Mouse (Mus musculus): Measurements from ENCODE around the gene Leo1. TPM values are rescaled to one million over a fixed set of nuclear protein-coding genes. Genes with fewer than 3 reads are reported as not detected.

The Leo1 gene
- polyA plus RNA-seq, 1 experiment from 2014 or later: 13.2 TPM

GRCm38 (mm10) chr9:75407803-75408202 is 33.5 kb upstream of the Leo1 start:
- WGBS (ENCODE audit: insufficient replicate concordance): 8% methylated on average over 10 of the region's 10 CpGs
- Histone ChIP-seq H3K27ac (ENCODE audit: low read length) (no peak overlapping the region), H3K9ac (ENCODE audit: low read depth, low read length) (no peak overlapping the region), H3K4me1 (ENCODE audit: control insufficient read depth, low read depth, low read length) (peaks cover 29% of the 10 kb centered on the region), H3K36me3 (ENCODE audit: control insufficient read depth, insufficient read depth) (no peaks in the 10 kb centered on the region), H3K27me3 (ENCODE audit: control insufficient read depth, insufficient read depth, low read depth, low read length) (no peaks in the 10 kb centered on the region), H3K9me3 (replicated peaks; ENCODE audit: control insufficient read depth, low read length) (no peaks in the 10 kb centered on the region), H3K4me3 (ENCODE audit: low read depth, low read length) (peak overlapping the region; percentile 24; the same call in 1 of the 2 replicates), H3K4me2 (ENCODE audit: low read depth, low read length) (peak overlapping the region; percentile 55)
- no peak for ATAC-seq (ENCODE audit: low read depth)

DNA sequence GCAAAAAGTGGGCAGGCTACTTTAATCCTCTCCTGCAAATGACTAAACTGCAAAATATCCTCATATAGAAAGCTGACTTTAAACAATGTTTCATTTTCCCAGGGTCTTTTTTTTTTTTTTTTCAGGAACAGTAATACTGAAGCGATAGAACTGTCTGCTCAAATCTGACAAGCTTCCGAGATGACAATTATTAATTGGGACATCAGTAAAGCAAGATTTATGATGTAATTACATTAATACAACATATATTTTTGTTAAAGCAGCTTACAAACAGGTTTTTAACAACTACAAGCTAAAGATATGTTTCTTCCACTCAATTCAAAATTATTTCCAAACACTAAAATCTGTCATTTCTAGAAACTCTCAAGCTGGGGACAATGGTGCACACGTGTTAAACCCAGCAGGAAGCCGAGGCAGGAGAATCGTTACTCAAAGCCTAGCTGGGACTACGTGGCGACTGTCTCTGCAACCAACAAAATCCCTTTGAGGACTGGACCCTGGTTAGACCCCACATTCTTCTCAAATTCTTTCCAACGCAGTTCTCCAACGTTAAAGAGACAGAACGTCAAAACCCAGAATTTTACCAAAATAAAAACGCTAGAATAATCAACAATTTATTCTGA is 33.0 kb upstream of the Leo1 start:
- H3K4me1 ChIP-seq (ENCODE audit: control insufficient read depth, low read depth, low read length): peaks cover 29% of the 10 kb centered on the region
- no peaks in the 10 kb centered on the region for H3K27me3 ChIP-seq (ENCODE audit: control insufficient read depth, insufficient read depth, low read depth, low read length)
- H3K27ac ChIP-seq (ENCODE audit: low read length): no peak overlapping the region
- no peak for ATAC-seq (ENCODE audit: low read depth)
- H3K4me2 ChIP-seq (ENCODE audit: low read depth, low read length): peak overlapping the region; percentile 93
- no peaks in the 10 kb centered on the region for H3K36me3 ChIP-seq (ENCODE audit: control insufficient read depth, insufficient read depth)
- peak overlapping the region; percentile 88 for H3K9ac ChIP-seq (ENCODE audit: low read depth, low read length)
- no peaks in the 10 kb centered on the region for H3K9me3 ChIP-seq (replicated peaks; ENCODE audit: control insufficient read depth, low read length)
- H3K4me3 ChIP-seq (ENCODE audit: low read depth, low read length): peak overlapping the region; percentile 94
- 3% methylated on average over 11 of the region's 11 CpGs for WGBS (ENCODE audit: insufficient replicate concordance)

DNA sequence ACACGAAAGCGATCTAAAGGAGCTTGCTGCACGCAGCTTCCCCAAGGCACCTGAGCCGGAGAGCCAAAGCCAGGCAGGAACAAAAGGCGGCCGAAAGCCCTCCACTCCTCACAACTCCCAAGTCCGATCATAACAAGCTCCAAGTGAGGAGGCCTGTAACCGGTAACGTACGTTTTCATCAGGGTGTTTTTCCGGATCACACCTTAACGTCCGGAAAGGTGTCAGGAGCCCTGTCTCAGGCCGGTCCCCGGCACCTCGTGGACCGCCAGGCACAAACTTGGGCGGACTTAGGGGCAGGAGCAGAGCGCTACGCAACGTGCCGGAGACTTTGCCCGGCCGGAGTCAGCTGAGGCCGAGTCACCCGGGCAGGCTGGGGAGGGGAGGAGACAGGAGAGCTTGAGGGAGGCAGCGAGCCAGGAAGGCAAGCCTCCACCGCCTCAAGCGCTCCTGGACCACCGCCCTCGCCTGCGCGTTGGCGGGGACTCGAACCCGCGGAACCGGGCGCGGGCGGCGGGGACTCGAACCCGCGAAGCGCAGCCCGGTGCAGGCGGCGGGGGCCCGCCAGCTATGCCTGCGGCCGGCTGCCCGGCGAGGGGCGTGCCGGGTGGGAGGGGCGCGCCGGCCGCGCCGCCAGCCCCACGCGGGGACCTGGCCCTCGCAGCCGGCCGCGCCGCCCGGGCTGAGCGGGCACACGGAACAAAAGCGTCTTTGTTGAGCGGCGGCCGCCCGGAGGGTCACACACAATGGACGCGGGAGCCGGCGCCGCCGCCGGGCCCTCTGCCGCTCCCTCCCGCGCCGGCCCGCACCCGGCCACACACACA is 32.1 kb upstream of the Leo1 start:
- Histone ChIP-seq H3K4me3 (ENCODE audit: low read depth, low read length) (peak overlapping the region; percentile 94), H3K4me1 (ENCODE audit: control insufficient read depth, low read depth, low read length) (peaks cover 29% of the 10 kb centered on the region), H3K9ac (ENCODE audit: low read depth, low read length) (peak overlapping the region; percentile 88), H3K27me3 (ENCODE audit: control insufficient read depth, insufficient read depth, low read depth, low read length) (no peaks in the 10 kb centered on the region), H3K27ac (ENCODE audit: low read length) (peak overlapping the region; percentile 95), H3K36me3 (ENCODE audit: control insufficient read depth, insufficient read depth) (no peaks in the 10 kb centered on the region), H3K9me3 (replicated peaks; ENCODE audit: control insufficient read depth, low read length) (no peaks in the 10 kb centered on the region), H3K4me2 (ENCODE audit: low read depth, low read length) (peak overlapping the region; percentile 93)
- WGBS (ENCODE audit: insufficient replicate concordance): under 1% methylated on average over 70 of the region's 90 CpGs
- peak; percentile 58 for ATAC-seq (ENCODE audit: low read depth)

- WGBS (ENCODE audit: insufficient replicate concordance): under 1% methylated on average over 58 of the region's 58 CpGs
- Histone ChIP-seq H3K27ac (ENCODE audit: low read length) (peak within 1 kb of the TSS; percentile 95), H3K27me3 (ENCODE audit: control insufficient read depth, insufficient read depth, low read depth, low read length) (no peaks in the 10 kb centered on the region), H3K36me3 (ENCODE audit: control insufficient read depth, insufficient read depth) (no peaks in the 10 kb centered on the region), H3K4me2 (ENCODE audit: low read depth, low read length) (peak within 1 kb of the TSS; percentile 93), H3K9ac (ENCODE audit: low read depth, low read length) (peak within 1 kb of the TSS; percentile 88), H3K4me3 (ENCODE audit: low read depth, low read length) (peak within 1 kb of the TSS; percentile 94), H3K4me1 (ENCODE audit: control insufficient read depth, low read depth, low read length) (peaks cover 27% of the 10 kb centered on the region), H3K9me3 (replicated peaks; ENCODE audit: control insufficient read depth, low read length) (no peaks in the 10 kb centered on the region)
- ATAC-seq (ENCODE audit: low read depth): peak; percentile 90
These were observed 31.4 kb upstream of the Leo1 start, which contains the start of gene Mapk6 for GRCm38 (mm10) chr9:75409852-75410378. Gene Mapk6 (minus strand): TSS chr9:75410005.

DNA sequence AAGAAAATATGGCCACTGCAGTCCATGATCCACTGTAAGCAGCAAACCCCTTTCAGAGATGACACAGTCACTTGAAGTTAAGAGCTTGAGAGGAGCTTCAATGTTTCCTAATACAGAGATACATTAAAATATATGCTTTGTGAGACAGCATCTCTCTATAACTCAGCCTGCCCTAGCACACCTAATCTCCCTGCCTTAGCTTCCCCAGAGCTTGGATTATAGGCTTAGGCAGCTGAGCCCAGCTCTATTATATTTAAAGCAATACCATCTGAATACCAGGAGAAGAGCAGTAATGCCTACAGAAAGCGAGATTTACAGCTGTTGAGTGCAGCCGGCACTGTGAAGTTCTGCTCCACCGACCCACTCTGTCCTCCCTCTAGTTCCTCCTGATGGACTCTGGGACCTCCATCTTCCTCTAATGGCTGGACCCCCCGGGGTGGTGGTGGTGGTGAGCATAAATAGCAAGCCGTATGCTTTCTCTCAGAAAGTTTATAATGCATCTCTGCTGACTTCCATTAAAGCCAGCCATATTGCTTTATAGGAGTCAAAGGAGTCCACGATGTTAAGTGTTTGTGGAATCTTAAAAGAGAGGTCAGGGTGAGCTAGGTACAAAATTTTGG is 30.3 kb upstream of the Leo1 start:
- WGBS (ENCODE audit: insufficient replicate concordance): 38% methylated on average over 6 of the region's 6 CpGs
- peaks cover 27% of the 10 kb centered on the region for H3K4me1 ChIP-seq (ENCODE audit: control insufficient read depth, low read depth, low read length)
- H3K9me3 ChIP-seq (replicated peaks; ENCODE audit: control insufficient read depth, low read length): no peaks in the 10 kb centered on the region
- H3K27me3 ChIP-seq (ENCODE audit: control insufficient read depth, insufficient read depth, low read depth, low read length): no peaks in the 10 kb centered on the region
- H3K27ac ChIP-seq (ENCODE audit: low read length): no peak overlapping the region; the same call in 1 of the 2 replicates
- H3K4me3 ChIP-seq (ENCODE audit: low read depth, low read length): no peak overlapping the region
- H3K36me3 ChIP-seq (ENCODE audit: control insufficient read depth, insufficient read depth): no peaks in the 10 kb centered on the region
- ATAC-seq (ENCODE audit: low read depth): no peak
- H3K4me2 ChIP-seq (ENCODE audit: low read depth, low read length): peak overlapping the region; percentile 93; the same call in 1 of the 2 replicates
- no peak overlapping the region; the same call in 1 of the 2 replicates for H3K9ac ChIP-seq (ENCODE audit: low read depth, low read length)

DNA sequence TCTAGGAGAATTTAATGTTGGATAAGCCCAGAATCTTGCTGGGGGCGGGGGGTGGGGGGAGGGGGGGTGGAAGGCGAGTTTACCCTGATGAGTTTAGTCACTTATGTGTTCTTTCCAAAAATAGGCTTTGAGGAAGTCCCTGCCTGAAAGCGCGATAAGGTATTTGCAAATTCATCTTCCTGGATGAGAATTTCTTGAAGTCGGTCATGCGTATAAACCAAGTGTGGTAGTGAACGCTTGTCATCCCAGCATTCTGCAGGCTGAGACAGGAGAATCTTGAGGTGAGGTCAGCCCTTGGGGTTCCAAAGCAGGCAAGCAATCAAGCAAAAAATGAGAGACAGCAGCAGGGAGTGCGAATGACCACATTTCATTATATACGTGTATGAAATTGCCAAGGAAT is 29.7 kb upstream of the Leo1 start:
- Histone ChIP-seq H3K9ac (ENCODE audit: low read depth, low read length) (no peak overlapping the region), H3K4me2 (ENCODE audit: low read depth, low read length) (no peak overlapping the region), H3K36me3 (ENCODE audit: control insufficient read depth, insufficient read depth) (no peaks in the 10 kb centered on the region), H3K4me1 (ENCODE audit: control insufficient read depth, low read depth, low read length) (peaks cover 27% of the 10 kb centered on the region), H3K27me3 (ENCODE audit: control insufficient read depth, insufficient read depth, low read depth, low read length) (no peaks in the 10 kb centered on the region), H3K27ac (ENCODE audit: low read length) (no peak overlapping the region), H3K4me3 (ENCODE audit: low read depth, low read length) (no peak overlapping the region), H3K9me3 (replicated peaks; ENCODE audit: control insufficient read depth, low read length) (no peaks in the 10 kb centered on the region)
- ATAC-seq (ENCODE audit: low read depth): no peak
- 29% methylated on average over 9 of the region's 9 CpGs for WGBS (ENCODE audit: insufficient replicate concordance)

GRCm38 (mm10) chr9:75413206-75413605 is 28.1 kb upstream of the Leo1 start:
- H3K4me1 ChIP-seq (ENCODE audit: control insufficient read depth, low read depth, low read length): peaks cover 23% of the 10 kb centered on the region
- H3K4me3 ChIP-seq (ENCODE audit: low read depth, low read length): no peak overlapping the region
- ATAC-seq (ENCODE audit: low read depth): no peak
- no peaks in the 10 kb centered on the region for H3K36me3 ChIP-seq (ENCODE audit: control insufficient read depth, insufficient read depth)
- H3K9ac ChIP-seq (ENCODE audit: low read depth, low read length): no peak overlapping the region
- H3K4me2 ChIP-seq (ENCODE audit: low read depth, low read length): no peak overlapping the region
- 47% methylated on average over 5 of the region's 5 CpGs for WGBS (ENCODE audit: insufficient replicate concordance)
- no peak overlapping the region for H3K27ac ChIP-seq (ENCODE audit: low read length)
- no peaks in the 10 kb centered on the region for H3K27me3 ChIP-seq (ENCODE audit: control insufficient read depth, insufficient read depth, low read depth, low read length)
- H3K9me3 ChIP-seq (replicated peaks; ENCODE audit: control insufficient read depth, low read length): no peaks in the 10 kb centered on the region

- Histone ChIP-seq H3K4me1 (ENCODE audit: control insufficient read depth, low read depth, low read length) (peaks cover 14% of the 10 kb centered on the region), H3K4me3 (ENCODE audit: low read depth, low read length) (no peak overlapping the region), H3K4me2 (ENCODE audit: low read depth, low read length) (no peak overlapping the region), H3K9ac (ENCODE audit: low read depth, low read length) (no peak overlapping the region), H3K9me3 (replicated peaks; ENCODE audit: control insufficient read depth, low read length) (no peaks in the 10 kb centered on the region), H3K36me3 (ENCODE audit: control insufficient read depth, insufficient read depth) (no peaks in the 10 kb centered on the region), H3K27me3 (ENCODE audit: control insufficient read depth, insufficient read depth, low read depth, low read length) (no peaks in the 10 kb centered on the region), H3K27ac (ENCODE audit: low read length) (no peak overlapping the region)
- 17% methylated on average over 5 of the region's 5 CpGs for WGBS (ENCODE audit: insufficient replicate concordance)
- no peak for ATAC-seq (ENCODE audit: low read depth)
These were observed 27.1 kb upstream of the Leo1 start for GRCm38 (mm10) chr9:75414204-75414603.
